In genomic region chr14:55825216-55826051, GRCm38 (mm10) we compare ENCODE assay signal across 8 mouse cellular contexts. TPM values are rescaled to one million over a fixed set of nuclear protein-coding genes. Genes with fewer than 3 reads are reported as not detected.
DNase-seq lines count a peak whose midpoint lies in the region; ATAC-seq lines count a peak whose summit lies in the region.

No protein-coding gene starts in this region.

- peak overlapping the region; percentile 98 for H3K27ac ChIP-seq in embryonic facial prominence, embryonic 10.5 days (replicated peaks)
- H3K27ac ChIP-seq in heart, embryonic 10.5 days = peak overlapping the region; percentile 94
- H3K27ac ChIP-seq in midbrain, embryonic 15.5 days = peak overlapping the region; percentile 42

- peaks cover 28% of the 10 kb centered on the region for H3K27me3 ChIP-seq in embryonic facial prominence, embryonic 10.5 days (replicated peaks; ENCODE audit: low read depth, poor library complexity, severe bottlenecking)
- peaks cover 33% of the 10 kb centered on the region for H3K27me3 ChIP-seq in heart, embryonic 10.5 days (ENCODE audit: insufficient read depth, poor library complexity, severe bottlenecking)
- peaks cover 4% of the 10 kb centered on the region for H3K27me3 ChIP-seq in midbrain, embryonic 15.5 days (replicated peaks)

- no peaks in the 10 kb centered on the region for H3K9me3 ChIP-seq in embryonic facial prominence, embryonic 10.5 days
- no peaks in the 10 kb centered on the region for H3K9me3 ChIP-seq in heart, embryonic 10.5 days
- no peaks in the 10 kb centered on the region for H3K9me3 ChIP-seq in midbrain, embryonic 15.5 days

- DNase-seq in ovary, postnatal 36 days (ENCODE audit: low spot score) = peak; percentile 46
- DNase-seq in ovary, postnatal 14 days (ENCODE audit: low spot score) = no peak
- DNase-seq in embryonic facial prominence, embryonic 10.5 days (ENCODE audit: low spot score) = peak; percentile 88
- DNase-seq in heart, embryonic 10.5 days (ENCODE audit: low spot score) = no peak
- DNase-seq in kidney, postnatal 4 days = peak; percentile 61 to 70

- H3K4me2 ChIP-seq in midbrain, embryonic 15.5 days = peak overlapping the region; percentile 95

- peak; percentile 19 for ATAC-seq in midbrain, embryonic 15.5 days (replicated peaks)
- ATAC-seq in monocyte, adult 5-6 weeks (replicated peaks; ENCODE audit: insufficient number of reproducible peaks, low FRiP score, low TSS enrichment, poor library complexity, severe bottlenecking) = no peak
- no peak for ATAC-seq in cerebellum, adult (ENCODE audit: insufficient number of reproducible peaks, low FRiP score, low TSS enrichment)

- WGBS in embryonic facial prominence, embryonic 10.5 days = under 1% methylated on average over 28 of the region's 37 CpGs
- WGBS in heart, embryonic 10.5 days = under 1% methylated on average over 19 of the region's 37 CpGs
- 1% methylated on average over 22 of the region's 37 CpGs for WGBS in midbrain, embryonic 15.5 days

- peaks cover 77% of the 10 kb centered on the region for H3K4me1 ChIP-seq in embryonic facial prominence, embryonic 10.5 days
- peaks cover 62% of the 10 kb centered on the region for H3K4me1 ChIP-seq in heart, embryonic 10.5 days
- peaks cover 43% of the 10 kb centered on the region for H3K4me1 ChIP-seq in midbrain, embryonic 15.5 days

- peak overlapping the region; percentile 83 for H3K4me3 ChIP-seq in embryonic facial prominence, embryonic 10.5 days
- H3K4me3 ChIP-seq in heart, embryonic 10.5 days = peak overlapping the region; percentile 75
- H3K4me3 ChIP-seq in midbrain, embryonic 15.5 days = peak overlapping the region; percentile 39

- H3K9ac ChIP-seq in midbrain, embryonic 15.5 days = peak overlapping the region; percentile 35

- H3K36me3 ChIP-seq in embryonic facial prominence, embryonic 10.5 days (replicated peaks) = peaks cover 42% of the 10 kb centered on the region
- H3K36me3 ChIP-seq in heart, embryonic 10.5 days = peaks cover 19% of the 10 kb centered on the region
- H3K36me3 ChIP-seq in midbrain, embryonic 15.5 days (replicated peaks) = no peaks in the 10 kb centered on the region

RNA-seq across cellular contexts. Expression of gene Nfatc4, which starts 2.5 kb away (rescaled TPM):
- 94.5 and 113 TPM in 2 replicates for polyA plus RNA-seq in embryonic facial prominence, embryonic 10.5 days (2016; fragmentation: Nextera tagmentation; extraction: Ambion mirVana)
- 15.4 and 35.8 TPM in 2 replicates for polyA plus RNA-seq in heart, embryonic 10.5 days (2016; fragmentation: Nextera tagmentation; extraction: Ambion mirVana)
- 8.4 and 10.8 TPM in 2 replicates for polyA plus RNA-seq in midbrain, embryonic 15.5 days (2015; fragmentation: Nextera tagmentation; extraction: Ambion mirVana)
- total RNA-seq in monocyte, adult 5-6 weeks (2017) = not detected in 3 replicates

RNA-seq across cellular contexts. Expression of gene Nynrin, which starts 28.4 kb away (rescaled TPM):
- 36.0 and 38.1 TPM in 2 replicates for polyA plus RNA-seq in embryonic facial prominence, embryonic 10.5 days (2016; fragmentation: Nextera tagmentation; extraction: Ambion mirVana)
- 27.1 and 32.7 TPM in 2 replicates for polyA plus RNA-seq in heart, embryonic 10.5 days (2016; fragmentation: Nextera tagmentation; extraction: Ambion mirVana)
- 12.4 and 13.6 TPM in 2 replicates for polyA plus RNA-seq in midbrain, embryonic 15.5 days (2015; fragmentation: Nextera tagmentation; extraction: Ambion mirVana)
- total RNA-seq in monocyte, adult 5-6 weeks (2017) = 0.10 to 0.75 TPM (median 0.49 TPM) in 3 replicates

RNA-seq across cellular contexts. Expression of gene Ripk3, which starts 36.8 kb away (rescaled TPM):
- polyA plus RNA-seq in embryonic facial prominence, embryonic 10.5 days (2016; fragmentation: Nextera tagmentation; extraction: Ambion mirVana) = 21.4 and 24.1 TPM in 2 replicates
- 20.0 and 32.0 TPM in 2 replicates for polyA plus RNA-seq in heart, embryonic 10.5 days (2016; fragmentation: Nextera tagmentation; extraction: Ambion mirVana)
- 2.3 and 2.7 TPM in 2 replicates for polyA plus RNA-seq in midbrain, embryonic 15.5 days (2015; fragmentation: Nextera tagmentation; extraction: Ambion mirVana)
- 18.7 to 37.5 TPM (median 30.9 TPM) in 3 replicates for total RNA-seq in monocyte, adult 5-6 weeks (2017)

RNA-seq across cellular contexts. Expression of gene Adcy4, which starts 41.5 kb away (rescaled TPM):
- polyA plus RNA-seq in embryonic facial prominence, embryonic 10.5 days (2016; fragmentation: Nextera tagmentation; extraction: Ambion mirVana) = 10.7 and 11.4 TPM in 2 replicates
- polyA plus RNA-seq in heart, embryonic 10.5 days (2016; fragmentation: Nextera tagmentation; extraction: Ambion mirVana) = 14.5 and 18.1 TPM in 2 replicates
- polyA plus RNA-seq in midbrain, embryonic 15.5 days (2015; fragmentation: Nextera tagmentation; extraction: Ambion mirVana) = 5.7 and 6.2 TPM in 2 replicates
- total RNA-seq in monocyte, adult 5-6 weeks (2017) = 2.2 to 4.2 TPM (median 2.5 TPM) in 3 replicates

RNA-seq across cellular contexts. Expression of gene Cbln3, which starts 58.8 kb away (rescaled TPM):
- 0.09 and 0.15 TPM in 2 replicates for polyA plus RNA-seq in embryonic facial prominence, embryonic 10.5 days (2016; fragmentation: Nextera tagmentation; extraction: Ambion mirVana)
- 0.12 and 0.30 TPM in 2 replicates for polyA plus RNA-seq in heart, embryonic 10.5 days (2016; fragmentation: Nextera tagmentation; extraction: Ambion mirVana)
- polyA plus RNA-seq in midbrain, embryonic 15.5 days (2015; fragmentation: Nextera tagmentation; extraction: Ambion mirVana) = 0.19 and 0.20 TPM in 2 replicates
- 0.38 TPM in 1 of 3 replicates, not detected in the others for total RNA-seq in monocyte, adult 5-6 weeks (2017)

Comparison
In these comparisons a context has a peak if more than half of its experiments do, and no peak if none do; other contexts are left out.
1. DNase-seq: peak in ovary, postnatal 36 days (single experiment), embryonic facial prominence, embryonic 10.5 days (single experiment) and kidney, postnatal 4 days (2 of 2); none in ovary, postnatal 14 days (single experiment) and heart, embryonic 10.5 days (single experiment).
2. H3K27ac ChIP-seq: peak in every context shown above with its lines; median percentile 98 in embryonic facial prominence, embryonic 10.5 days; 94 in heart, embryonic 10.5 days; 42 in midbrain, embryonic 15.5 days.
3. Peak in every context shown above with its lines, with median percentiles within 50 percentile points of each other: H3K4me3 ChIP-seq.